Mouse (Mus musculus) midbrain, embryonic 15.5 days (tissue): ENCODE measurements around the gene Dpy19l3. TPM values are rescaled to one million over a fixed set of nuclear protein-coding genes. Genes with fewer than 3 reads are reported as not detected.

Experiments
- ATAC-seq: fragments of 200-750 bp; cut with Nextera tagmentation; replicated peaks from 2 replicates; pipeline ENCODE4 v1.8.0; 2017; ENCODE audit warnings: moderate TSS enrichment
- H3K27ac ChIP-seq: fragments of 300-500 bp; sonication (generic); 2 replicates; pipeline ENCODE4 v1.5.1; 2015; ENCODE audit warnings: mild to moderate bottlenecking, inconsistent platforms
- H3K27me3 ChIP-seq: fragments of 300-500 bp; sonication (generic); replicated peaks from 2 replicates; pipeline ENCODE4 v1.6.1; 2015; ENCODE audit warnings: inconsistent platforms
- H3K36me3 ChIP-seq: fragments of 300-500 bp; sonication (generic); replicated peaks from 2 replicates; pipeline ENCODE4 v1.6.1; 2015; ENCODE audit warnings: inconsistent platforms
- H3K4me1 ChIP-seq: fragments of 300-500 bp; sonication (generic); 2 replicates; pipeline ENCODE4 v1.6.1; 2015; ENCODE audit warnings: inconsistent platforms
- H3K4me2 ChIP-seq: fragments of 300-500 bp; sonication (generic); 2 replicates; pipeline ENCODE4 v1.6.1; 2015; ENCODE audit warnings: inconsistent platforms, mild to moderate bottlenecking, moderate library complexity
- H3K4me3 ChIP-seq: fragments of 300-500 bp; sonication (generic); 2 replicates; pipeline ENCODE4 v1.5.1; 2015; ENCODE audit warnings: mild to moderate bottlenecking, inconsistent platforms
- H3K9ac ChIP-seq: fragments of 300-500 bp; sonication (generic); 2 replicates; pipeline ENCODE4 v1.6.1; 2015; ENCODE audit warnings: mild to moderate bottlenecking, inconsistent platforms
- H3K9me3 ChIP-seq: fragments of 300-500 bp; sonication (generic); 2 replicates; pipeline ENCODE4 v1.6.1; 2016; ENCODE audit warnings: inconsistent platforms
- WGBS: fragments of 180-500 bp; shearing (Covaris S2); methylation state at CpG from one replicate; pipeline ENCODE4 v1.1.7; 2015; ENCODE audit warnings: mixed read lengths; 5-methylcytosine and 5-hydroxymethylcytosine counted together
- polyA plus RNA-seq: library from polyadenylated mRNA; unstranded; fragments of >200 nt; fragmentation: Nextera tagmentation; extraction: Ambion mirVana; gene quantifications from 2 replicates; pipeline ENCODE4 v1.2.1, GENCODE M21; 2015

Gene Dpy19l3
- polyA plus RNA-seq, 1 experiment from 2014 or later: 39.6 TPM

- H3K27ac ChIP-seq: no peak overlapping the region
- WGBS: 72% methylated on average over 3 of the region's 3 CpGs
- H3K36me3 ChIP-seq: no peaks in the 10 kb centered on the region
- H3K9ac ChIP-seq: no peak overlapping the region
- H3K4me3 ChIP-seq: no peak overlapping the region
- peaks cover 13% of the 10 kb centered on the region for H3K4me1 ChIP-seq
- no peak overlapping the region for H3K4me2 ChIP-seq
- no peaks in the 10 kb centered on the region for H3K9me3 ChIP-seq
- ATAC-seq: no peak
- no peaks in the 10 kb centered on the region for H3K27me3 ChIP-seq
Observed at GRCm38 (mm10) chr7:35681559-35681958, 72.7 kb downstream of the Dpy19l3 start.

GRCm38 (mm10) chr7:35678976-35679375 lies 75.3 kb downstream of the Dpy19l3 start:
- no peak for ATAC-seq
- no peaks in the 10 kb centered on the region for H3K9me3 ChIP-seq
- H3K4me2 ChIP-seq: no peak overlapping the region
- no peaks in the 10 kb centered on the region for H3K36me3 ChIP-seq
- no peak overlapping the region for H3K27ac ChIP-seq
- 83% methylated on average over 4 of the region's 4 CpGs for WGBS
- H3K27me3 ChIP-seq: no peaks in the 10 kb centered on the region
- peaks cover 4% of the 10 kb centered on the region; the same call in 1 of the 2 replicates for H3K4me1 ChIP-seq
- no peak overlapping the region for H3K4me3 ChIP-seq
- no peak overlapping the region for H3K9ac ChIP-seq

GRCm38 (mm10) chr7:35668066-35669041 lies 85.9 kb downstream of the Dpy19l3 start:
- H3K9me3 ChIP-seq: no peaks in the 10 kb centered on the region
- 11% methylated on average over 18 of the region's 18 CpGs for WGBS
- peak; percentile 80 for ATAC-seq

GRCm38 (mm10) chr7:35663790-35664376 lies 90.4 kb downstream of the Dpy19l3 start:
- no peak overlapping the region for H3K4me2 ChIP-seq
- ATAC-seq: no peak
- H3K4me3 ChIP-seq: no peak overlapping the region
- WGBS: 32% methylated on average over 16 of the region's 16 CpGs
- H3K9me3 ChIP-seq: no peaks in the 10 kb centered on the region
- H3K27me3 ChIP-seq: no peaks in the 10 kb centered on the region
- peaks cover 19% of the 10 kb centered on the region for H3K4me1 ChIP-seq
- H3K9ac ChIP-seq: no peak overlapping the region
- H3K27ac ChIP-seq: no peak overlapping the region
- no peaks in the 10 kb centered on the region for H3K36me3 ChIP-seq

More at GRCm38 (mm10) chr7:35668066-35669041, 85.9 kb downstream of the Dpy19l3 start:
- Histone ChIP-seq H3K36me3 (no peaks in the 10 kb centered on the region), H3K4me2 (peak overlapping the region; percentile 22), H3K27me3 (no peaks in the 10 kb centered on the region), H3K4me1 (peaks cover 19% of the 10 kb centered on the region), H3K27ac (peak overlapping the region; percentile 68), H3K4me3 (no peak overlapping the region), H3K9ac (no peak overlapping the region)

GRCm38 (mm10) chr7:35659173-35659572 lies 95.1 kb downstream of the Dpy19l3 start:
- WGBS: 62% methylated on average over 3 of the region's 3 CpGs
- Histone ChIP-seq H3K36me3 (no peaks in the 10 kb centered on the region), H3K4me3 (no peak overlapping the region), H3K4me2 (no peak overlapping the region), H3K9ac (no peak overlapping the region), H3K27me3 (no peaks in the 10 kb centered on the region; the same call in 1 of the 2 replicates), H3K9me3 (no peaks in the 10 kb centered on the region), H3K4me1 (0 out of 2 replicates have a peak, but pooled peaks cover 5% of the 10 kb centered on the region), H3K27ac (no peak overlapping the region)
- no peak for ATAC-seq

GRCm38 (mm10) chr7:35657829-35658228 lies 96.4 kb downstream of the Dpy19l3 start:
- Histone ChIP-seq H3K4me2 (no peak overlapping the region), H3K27ac (no peak overlapping the region), H3K9me3 (no peaks in the 10 kb centered on the region), H3K9ac (no peak overlapping the region), H3K27me3 (no peaks in the 10 kb centered on the region; the same call in 1 of the 2 replicates), H3K36me3 (no peaks in the 10 kb centered on the region), H3K4me1 (no peaks in the 10 kb centered on the region), H3K4me3 (no peak overlapping the region)
- 38% methylated on average over 6 of the region's 6 CpGs for WGBS
- no peak for ATAC-seq

- Histone ChIP-seq H3K27me3 (no peaks in the 10 kb centered on the region; the same call in 1 of the 2 replicates), H3K4me1 (peaks cover 3% of the 10 kb centered on the region), H3K36me3 (no peaks in the 10 kb centered on the region), H3K27ac (no peak overlapping the region), H3K4me2 (no peak overlapping the region), H3K4me3 (no peak overlapping the region), H3K9me3 (no peaks in the 10 kb centered on the region), H3K9ac (no peak overlapping the region)
- ATAC-seq: no peak
- WGBS: 86% methylated on average over 10 of the region's 10 CpGs
Observed at GRCm38 (mm10) chr7:35651583-35652270, 102.5 kb downstream of the Dpy19l3 start.

- ATAC-seq: no peak
- 70% methylated on average over 11 of the region's 11 CpGs for WGBS
- H3K4me2 ChIP-seq: no peak overlapping the region
- no peak overlapping the region for H3K27ac ChIP-seq
- H3K36me3 ChIP-seq: no peaks in the 10 kb centered on the region
- no peaks in the 10 kb centered on the region; the same call in 1 of the 2 replicates for H3K27me3 ChIP-seq
- no peaks in the 10 kb centered on the region for H3K9me3 ChIP-seq
- peaks cover 11% of the 10 kb centered on the region for H3K4me1 ChIP-seq
- no peak overlapping the region for H3K9ac ChIP-seq
- no peak overlapping the region for H3K4me3 ChIP-seq
Observed at GRCm38 (mm10) chr7:35650716-35651410, 103.4 kb downstream of the Dpy19l3 start.

GRCm38 (mm10) chr7:35649071-35649470 lies 105.2 kb downstream of the Dpy19l3 start:
- Histone ChIP-seq H3K27ac (no peak overlapping the region), H3K9ac (no peak overlapping the region), H3K36me3 (peaks cover 11% of the 10 kb centered on the region; the same call in 1 of the 2 replicates), H3K4me1 (peaks cover 14% of the 10 kb centered on the region), H3K4me3 (no peak overlapping the region), H3K4me2 (no peak overlapping the region), H3K27me3 (no peaks in the 10 kb centered on the region), H3K9me3 (no peaks in the 10 kb centered on the region)
- no peak for ATAC-seq
- WGBS: 47% methylated on average over 3 of the region's 3 CpGs

GRCm38 (mm10) chr7:35648239-35649069 lies 105.8 kb downstream of the Dpy19l3 start:
- Histone ChIP-seq H3K9ac (no peak overlapping the region), H3K36me3 (peaks cover 17% of the 10 kb centered on the region; the same call in 1 of the 2 replicates), H3K27me3 (no peaks in the 10 kb centered on the region), H3K9me3 (no peaks in the 10 kb centered on the region), H3K4me1 (peaks cover 14% of the 10 kb centered on the region), H3K27ac (no peak overlapping the region), H3K4me3 (no peak overlapping the region), H3K4me2 (no peak overlapping the region)
- no peak for ATAC-seq
- WGBS: 60% methylated on average over 9 of the region's 9 CpGs
